Mouse (Mus musculus) left cerebral cortex, adult 6 months (tissue): ENCODE measurements around the gene Usp21. TPM values are rescaled to one million over a fixed set of nuclear protein-coding genes. Genes with fewer than 3 reads are reported as not detected.

Experiments
- long read RNA-seq, 2 experiments: library from polyadenylated mRNA; unstranded; transcript quantifications; one replicate each; pipeline ENCODE4 v2.0.0; 2019 to 2020
- polyA plus RNA-seq: library from polyadenylated mRNA; unstranded; fragments of <200 nt; fragmentation: Nextera tagmentation; gene quantifications from 2 replicates; pipeline ENCODE4 v1.2.3, GENCODE M21; 2021

Usp21 gene
- polyA plus RNA-seq, result 39.2 and 44.6 TPM in 2 replicates
- long read RNA-seq, experiment 1, transcript Usp21-201 (13 exons, 2,219 nt), result major isoform, 106 of 128 reads
- long read RNA-seq, experiment 1, partial matches to known transcripts, result 14 of 128 reads
- long read RNA-seq, experiment 1, other reads (novel, unspliced or antisense), result 8 of 128 reads
- long read RNA-seq, experiment 2, transcript Usp21-201 (13 exons, 2,219 nt), result major isoform, 27 of 40 reads
- long read RNA-seq, experiment 2, partial matches to known transcripts, result 7 of 40 reads
- long read RNA-seq, experiment 2, other reads (novel, unspliced or antisense), result 2 of 40 reads

GRCm38 (mm10) chr1:171287136-171288081 lies at the start of gene Usp21:
Gene Usp21 (minus strand): TSS chr1:171287991.

GRCm38 (mm10) chr1:171328839-171329432 lies 41.1 kb upstream of the Usp21 start, which contains the start of gene Dedd:
Gene Dedd (plus strand): TSS chr1:171329145.

GRCm38 (mm10) chr1:171294298-171295062 lies 6.7 kb upstream of the Usp21 start, which contains the start of gene Ufc1:
Gene Ufc1 (minus strand): TSS chr1:171295024.

GRCm38 (mm10) chr1:171280916-171281527 lies 6.8 kb downstream of the Usp21 start, which contains the start of gene Ppox:
Gene Ppox (minus strand): TSS chr1:171281186.

GRCm38 (mm10) chr1:171269848-171270572 lies 17.8 kb downstream of the Usp21 start, which contains the start of gene B4galt3:
Gene B4galt3 (plus strand): TSS chr1:171270328.

GRCm38 (mm10) chr1:171250680-171251593 lies 36.9 kb downstream of the Usp21 start, which contains the start of gene Ndufs2:
Gene Ndufs2 (minus strand): TSS chr1:171251388.

GRCm38 (mm10) chr1:171249913-171250600 lies 37.7 kb downstream of the Usp21 start, which contains the start of gene Adamts4:
Gene Adamts4 (plus strand): TSS chr1:171250421.

GRCm38 (mm10) chr1:171234126-171234525 lies 53.7 kb downstream of the Usp21 start, which contains the start of gene Fcer1g:
Gene Fcer1g (minus strand): TSS chr1:171234365.

Other genes starting within 250 kb of the Usp21 start
- 27.1 and 27.8 TPM in 2 replicates for gene Fcgr3, start 223.1 kb downstream of the Usp21 start, polyA plus RNA-seq
- gene Cfap126, start 174.1 kb downstream of the Usp21 start, polyA plus RNA-seq, result 1.7 and 2.8 TPM in 2 replicates
- 62.8 and 68.4 TPM in 2 replicates for gene Sdhc, start 137.4 kb downstream of the Usp21 start, polyA plus RNA-seq
- gene Mpz, start 137.3 kb downstream of the Usp21 start, polyA plus RNA-seq, result 0.10 and 0.14 TPM in 2 replicates
- gene Pcp4l1, start 91.7 kb downstream of the Usp21 start, polyA plus RNA-seq, result 128 and 132 TPM in 2 replicates
- gene Nr1i3, start 74.0 kb downstream of the Usp21 start, polyA plus RNA-seq, result 0.09 and 0.15 TPM in 2 replicates
- 89.4 and 110 TPM in 2 replicates for gene Tomm40l, start 65.5 kb downstream of the Usp21 start, polyA plus RNA-seq
- gene Apoa2, start 62.9 kb downstream of the Usp21 start, polyA plus RNA-seq, result 3.2 and 4.7 TPM in 2 replicates
- 94.0 and 105 TPM in 2 replicates for gene Fcer1g, start 53.6 kb downstream of the Usp21 start, polyA plus RNA-seq
- gene Adamts4, start 37.6 kb downstream of the Usp21 start, polyA plus RNA-seq, result 4.4 and 4.5 TPM in 2 replicates
- 129 and 207 TPM in 2 replicates for gene Ndufs2, start 36.6 kb downstream of the Usp21 start, polyA plus RNA-seq
- 53.3 and 58.3 TPM in 2 replicates for gene B4galt3, start 17.7 kb downstream of the Usp21 start, polyA plus RNA-seq
- 9.7 and 14.4 TPM in 2 replicates for gene Ppox, start 6.8 kb downstream of the Usp21 start, polyA plus RNA-seq
- gene Ufc1, start 7.0 kb upstream of the Usp21 start, polyA plus RNA-seq, result 171 and 203 TPM in 2 replicates
- 35.3 and 38.1 TPM in 2 replicates for gene Dedd, start 41.2 kb upstream of the Usp21 start, polyA plus RNA-seq
- gene Nit1, start 57.7 kb upstream of the Usp21 start, polyA plus RNA-seq, result 32.0 and 41.0 TPM in 2 replicates
- 136 and 195 TPM in 2 replicates for gene Pfdn2, start 57.7 kb upstream of the Usp21 start, polyA plus RNA-seq
- gene Klhdc9, start 72.8 kb upstream of the Usp21 start, polyA plus RNA-seq, result 9.3 and 10.6 TPM in 2 replicates
- 1.9 and 2.0 TPM in 2 replicates for gene Nectin4, start 82.1 kb upstream of the Usp21 start, polyA plus RNA-seq
- 0.60 and 0.85 TPM in 2 replicates for gene Arhgap30, start 101.0 kb upstream of the Usp21 start, polyA plus RNA-seq
- gene Usf1, start 123.3 kb upstream of the Usp21 start, polyA plus RNA-seq, result 37.9 and 48.2 TPM in 2 replicates
- 1.2 and 1.9 TPM in 2 replicates for gene Tstd1, start 130.9 kb upstream of the Usp21 start, polyA plus RNA-seq
- gene F11r, start 149.5 kb upstream of the Usp21 start, polyA plus RNA-seq, result 8.6 TPM in 2 replicates
- 6.7 and 7.4 TPM in 2 replicates for gene Alyref2, start 215.5 kb upstream of the Usp21 start, polyA plus RNA-seq
- not detected in 2 replicates for gene Itln1, start 247.3 kb upstream of the Usp21 start, polyA plus RNA-seq